In genomic region chr4:41554994-41555663, GRCm38 (mm10) we compare ENCODE assay signal across 8 mouse cellular contexts. TPM values are rescaled to one million over a fixed set of nuclear protein-coding genes. Genes with fewer than 3 reads are reported as not detected.
A peak's percentile ranks its signal among the peaks of the same experiment; 100 is the strongest.
DNase-seq lines count a peak whose midpoint lies in the region; ATAC-seq lines count a peak whose summit lies in the region.

No protein-coding gene starts in this region.

- WGBS in heart, embryonic 10.5 days = 68% methylated on average over 14 of the region's 14 CpGs
- WGBS in forebrain, embryonic 14.5 days = 79% methylated on average over 14 of the region's 14 CpGs

- peak overlapping the region; percentile 25; the same call in 1 of the 2 replicates for H3K27ac ChIP-seq in heart, embryonic 10.5 days
- H3K27ac ChIP-seq in forebrain, embryonic 14.5 days (ENCODE audit: low read depth, low read length) = no peak overlapping the region; the same call in 1 of the 2 replicates

- peaks cover 7% of the 10 kb centered on the region; the same call in 1 of the 2 replicates for H3K4me1 ChIP-seq in heart, embryonic 10.5 days
- no peaks in the 10 kb centered on the region; the same call in 1 of the 2 replicates for H3K4me1 ChIP-seq in forebrain, embryonic 14.5 days (ENCODE audit: control insufficient read depth, insufficient read depth, low read length)

- peak; percentile 70 for ATAC-seq in megakaryocyte progenitor cell, adult 5-6 weeks (replicated peaks; ENCODE audit: poor library complexity)
- no peak for ATAC-seq in forebrain, embryonic 14.5 days

- no peak overlapping the region for H3K9ac ChIP-seq in forebrain, embryonic 14.5 days (ENCODE audit: low read length)

- 0 out of 2 replicates have a peak, but pooled peaks cover 6% of the 10 kb centered on the region for H3K27me3 ChIP-seq in heart, embryonic 10.5 days (ENCODE audit: insufficient read depth, poor library complexity, severe bottlenecking)
- no peaks in the 10 kb centered on the region for H3K27me3 ChIP-seq in forebrain, embryonic 14.5 days (replicated peaks; ENCODE audit: control insufficient read depth, insufficient read depth, low read length)

- H3K4me3 ChIP-seq in heart, embryonic 10.5 days = peak overlapping the region; percentile 8; the same call in 1 of the 2 replicates
- no peak overlapping the region for H3K4me3 ChIP-seq in forebrain, embryonic 14.5 days (ENCODE audit: low read depth, low read length)

- H3K9me3 ChIP-seq in heart, embryonic 10.5 days = no peaks in the 10 kb centered on the region
- no peaks in the 10 kb centered on the region for H3K9me3 ChIP-seq in forebrain, embryonic 14.5 days (replicated peaks; ENCODE audit: control insufficient read depth, low read length)

- H3K36me3 ChIP-seq in heart, embryonic 10.5 days = no peaks in the 10 kb centered on the region
- H3K36me3 ChIP-seq in forebrain, embryonic 14.5 days (ENCODE audit: control insufficient read depth, insufficient read depth, low read length) = no peaks in the 10 kb centered on the region

- peak; percentile 34 to 48 for DNase-seq in layer of hippocampus, postnatal 10 days (ENCODE audit: low spot score in 2 of 2)
- DNase-seq in layer of hippocampus, adult 18-20 months (ENCODE audit: low spot score in 2 of 2) = no peak
- peak; percentile 71 to 85 for DNase-seq in adrenal gland, postnatal 36 days
- no peak for DNase-seq in heart, embryonic 10.5 days (ENCODE audit: low spot score)
- peak; percentile 89 for DNase-seq in kidney, postnatal 10 days
- no peak for DNase-seq in embryo, embryonic 11 days
- DNase-seq in forebrain, embryonic 14.5 days (ENCODE audit: low spot score) = no peak

- H3K4me2 ChIP-seq in forebrain, embryonic 14.5 days (ENCODE audit: low read length) = no peak overlapping the region

RNA-seq across cellular contexts. Expression of gene Fam219a, which starts 14.2 kb away (rescaled TPM):
- 100 to 1,000 TPM; 168 to 186 TPM for total RNA-seq in layer of hippocampus, postnatal 10 days (2021)
- total RNA-seq in layer of hippocampus, adult 18-20 months (2021) = 100 to 1,000 TPM; 159 to 163 TPM
- total RNA-seq in adrenal gland, postnatal 36 days (2021) = 10 to 100 TPM; 14.7 to 20.5 TPM
- polyA plus RNA-seq in heart, embryonic 10.5 days (2016; fragmentation: Nextera tagmentation; extraction: Ambion mirVana) = 1.5 and 2.2 TPM in 2 replicates
- 0.98 and 1.1 TPM in 2 replicates for total RNA-seq in megakaryocyte progenitor cell, adult 5-6 weeks (2015)
- total RNA-seq in megakaryocyte progenitor cell, adult 5-6 weeks (2017) = 0.33 and 4.1 TPM in 2 replicates
- polyA plus RNA-seq in forebrain, embryonic 14.5 days (2014; fragmentation: Nextera tagmentation; extraction: Ambion mirVana) = 10.4 and 11.3 TPM in 2 replicates

RNA-seq across cellular contexts. Expression of gene Dnaic1, which starts 14.4 kb away (rescaled TPM):
- total RNA-seq in layer of hippocampus, postnatal 10 days (2021) = 1 to 10 TPM; 5.4 to 8.3 TPM
- 1 to 10 TPM; 7.8 to 9.0 TPM for total RNA-seq in layer of hippocampus, adult 18-20 months (2021)
- not detected for total RNA-seq in adrenal gland, postnatal 36 days (2021)
- 1.4 and 1.7 TPM in 2 replicates for polyA plus RNA-seq in heart, embryonic 10.5 days (2016; fragmentation: Nextera tagmentation; extraction: Ambion mirVana)
- 0.44 TPM in 1 of 2 replicates, not detected in the other for total RNA-seq in megakaryocyte progenitor cell, adult 5-6 weeks (2015)
- not detected in 2 replicates for total RNA-seq in megakaryocyte progenitor cell, adult 5-6 weeks (2017)
- 1.4 and 1.6 TPM in 2 replicates for polyA plus RNA-seq in forebrain, embryonic 14.5 days (2014; fragmentation: Nextera tagmentation; extraction: Ambion mirVana)

RNA-seq across cellular contexts. Expression of gene 1110017D15Rik, which starts 38.0 kb away (rescaled TPM):
- total RNA-seq in layer of hippocampus, postnatal 10 days (2021) = 10 to 100 TPM in 1 of 2 experiments, 1 to 10 TPM in 1; 8.0 to 10.0 TPM
- 1 to 10 TPM; 4.5 to 7.0 TPM for total RNA-seq in layer of hippocampus, adult 18-20 months (2021)
- total RNA-seq in adrenal gland, postnatal 36 days (2021) = 1 to 10 TPM in 1 of 2 experiments, not detected in 1; 1.3 TPM
- polyA plus RNA-seq in heart, embryonic 10.5 days (2016; fragmentation: Nextera tagmentation; extraction: Ambion mirVana) = 1.0 TPM in 1 of 2 replicates, not detected in the other
- not detected in 2 replicates for total RNA-seq in megakaryocyte progenitor cell, adult 5-6 weeks (2015)
- total RNA-seq in megakaryocyte progenitor cell, adult 5-6 weeks (2017) = not detected in 2 replicates
- 10.5 and 11.1 TPM in 2 replicates for polyA plus RNA-seq in forebrain, embryonic 14.5 days (2014; fragmentation: Nextera tagmentation; extraction: Ambion mirVana)

RNA-seq across cellular contexts. Expression of gene AI464131, which starts 52.3 kb away (rescaled TPM):
- 10 to 100 TPM; 44.8 TPM for total RNA-seq in layer of hippocampus, postnatal 10 days (2021)
- total RNA-seq in layer of hippocampus, adult 18-20 months (2021) = 10 to 100 TPM; 29.0 to 29.3 TPM
- 10 to 100 TPM in 1 of 2 experiments, 1 to 10 TPM in 1; 8.4 to 14.8 TPM for total RNA-seq in adrenal gland, postnatal 36 days (2021)
- 2.9 and 3.2 TPM in 2 replicates for polyA plus RNA-seq in heart, embryonic 10.5 days (2016; fragmentation: Nextera tagmentation; extraction: Ambion mirVana)
- total RNA-seq in megakaryocyte progenitor cell, adult 5-6 weeks (2015) = not detected in 2 replicates
- 0.12 TPM in 1 of 2 replicates, not detected in the other for total RNA-seq in megakaryocyte progenitor cell, adult 5-6 weeks (2017)
- polyA plus RNA-seq in forebrain, embryonic 14.5 days (2014; fragmentation: Nextera tagmentation; extraction: Ambion mirVana) = 2.4 and 2.6 TPM in 2 replicates

Comparison
In these comparisons a context has a peak if more than half of its experiments do, and no peak if none do; other contexts are left out.
1. DNase-seq: peak in layer of hippocampus, postnatal 10 days (2 of 2), adrenal gland, postnatal 36 days (2 of 2) and kidney, postnatal 10 days (single experiment); none in layer of hippocampus, adult 18-20 months (0 of 2), heart, embryonic 10.5 days (single experiment), embryo, embryonic 11 days (single experiment) and forebrain, embryonic 14.5 days (single experiment).
2. RNA of gene Fam219a, which starts 14.2 kb away (total RNA-seq): 168 to 186 TPM in layer of hippocampus, postnatal 10 days and 159 to 163 TPM in layer of hippocampus, adult 18-20 months; 14.7 to 20.5 TPM in adrenal gland, postnatal 36 days and 0.33 to 4.1 TPM in megakaryocyte progenitor cell, adult 5-6 weeks; every median in the first group is over 4 times any median in the second.
3. RNA of gene Dnaic1, which starts 14.4 kb away (total RNA-seq): 7.8 to 9.0 TPM in layer of hippocampus, adult 18-20 months and 5.4 to 8.3 TPM in layer of hippocampus, postnatal 10 days; 0.44 TPM in megakaryocyte progenitor cell, adult 5-6 weeks and not detected in adrenal gland, postnatal 36 days; every median in the first group is over 4 times any median in the second.